Mouse (Mus musculus) heart, embryonic 14.5 days (tissue): Measurements from ENCODE around the gene B3galt5. TPM values are rescaled to one million over a fixed set of nuclear protein-coding genes. Genes with fewer than 3 reads are reported as not detected.

Experiments used
- ATAC-seq: fragments of 200-750 bp; cut with Nextera tagmentation; 2 replicates; pipeline ENCODE4 v1.8.0; 2017; ENCODE audit warnings: low read depth, moderate TSS enrichment; ENCODE audit not compliant: insufficient number of reproducible peaks, insufficient read depth, low FRiP score
- H3K27ac ChIP-seq, 2 experiments: fragments of 200-500 bp in 1 of 2; fragments of 300-500 bp in 1 of 2; sonication (generic) in 1 of 2; replicated peaks in 1 of 2; 2 replicates each; pipeline ENCODE4 v1.5.1; 2012 to 2014; ENCODE audit warnings: low read depth in 2 of 2, low read length in 2 of 2, control low read depth in 1 of 2, mild to moderate bottlenecking in 1 of 2, mixed read lengths in 1 of 2; ENCODE audit not compliant: control insufficient read depth in 1 of 2, insufficient read depth in 1 of 2
- H3K27me3 ChIP-seq: fragments of 300-500 bp; sonication (generic); 2 replicates; pipeline ENCODE4 v1.6.1; 2014; ENCODE audit warnings: mild to moderate bottlenecking, low read length, control low read depth; ENCODE audit not compliant: control insufficient read depth, insufficient read depth
- H3K36me3 ChIP-seq: fragments of 300-500 bp; sonication (generic); 2 replicates; pipeline ENCODE4 v1.6.1; 2014; ENCODE audit warnings: mild to moderate bottlenecking, control low read depth, low read length, mixed read lengths; ENCODE audit not compliant: control insufficient read depth, insufficient read depth
- H3K4me1 ChIP-seq, 2 experiments: fragments of 200-500 bp in 1 of 2; fragments of 300-500 bp in 1 of 2; sonication (generic) in 1 of 2; 2 replicates each; pipeline ENCODE4 v1.6.1; 2012 to 2014; ENCODE audit warnings: low read length in 2 of 2, control low read depth in 1 of 2, mixed read lengths in 1 of 2; ENCODE audit not compliant: control insufficient read depth in 2 of 2, insufficient read depth in 2 of 2
- H3K4me2 ChIP-seq: fragments of 300-500 bp; sonication (generic); 2 replicates; pipeline ENCODE4 v1.6.1; 2014; ENCODE audit warnings: mild to moderate bottlenecking, low read length
- H3K4me3 ChIP-seq, 2 experiments: fragments of 200-500 bp in 1 of 2; fragments of 300-500 bp in 1 of 2; sonication (generic) in 1 of 2; 2 replicates each; pipeline ENCODE4 v1.5.1; 2012 to 2014; ENCODE audit warnings: low read length in 2 of 2, mild to moderate bottlenecking in 2 of 2, control low read depth in 1 of 2, low read depth in 1 of 2, moderate library complexity in 1 of 2; ENCODE audit not compliant: control insufficient read depth in 1 of 2, insufficient read depth in 1 of 2
- H3K9ac ChIP-seq: fragments of 300-500 bp; sonication (generic); 2 replicates; pipeline ENCODE4 v1.6.1; 2014; ENCODE audit warnings: mild to moderate bottlenecking, low read length
- H3K9me3 ChIP-seq: fragments of 300-500 bp; sonication (generic); 2 replicates; pipeline ENCODE4 v1.6.1; 2016; ENCODE audit warnings: low read length, control low read depth; ENCODE audit not compliant: control insufficient read depth
- WGBS: fragments of 180-500 bp; shearing (Covaris S2); extraction: QIAGEN DNeasy Blood & Tissue Kit; methylation state at CpG from one replicate; pipeline ENCODE4 v1.1.7; 2014; 5-methylcytosine and 5-hydroxymethylcytosine counted together
- polyA plus RNA-seq: library from polyadenylated mRNA; unstranded; fragments of >200 nt; fragmentation: Nextera tagmentation; extraction: Ambion mirVana; gene quantifications from 2 replicates; pipeline ENCODE4 v1.2.1, GENCODE M21; 2014

The B3galt5 gene
- polyA plus RNA-seq, 1 experiment from 2014 or later, result 0.04 TPM

GRCm38 (mm10) chr16:96209789-96210188 lies 25.8 kb upstream of the B3galt5 start:
- Histone ChIP-seq H3K9ac (peak overlapping the region; percentile 38; the same call in 1 of the 2 replicates), H3K4me2 (no peak overlapping the region), H3K9me3 (no peaks in the 10 kb centered on the region), H3K36me3 (peaks cover 46% of the 10 kb centered on the region), H3K27me3 (no peaks in the 10 kb centered on the region), H3K4me3 (no peak overlapping the region), H3K27ac (peak overlapping the region; percentile 93 to 97), H3K4me1 (peaks cover 39 to 75% of the 10 kb centered on the region in 2 experiments)
- WGBS, result 49% methylated on average over 10 of the region's 10 CpGs
- ATAC-seq, result no peak

DNA sequence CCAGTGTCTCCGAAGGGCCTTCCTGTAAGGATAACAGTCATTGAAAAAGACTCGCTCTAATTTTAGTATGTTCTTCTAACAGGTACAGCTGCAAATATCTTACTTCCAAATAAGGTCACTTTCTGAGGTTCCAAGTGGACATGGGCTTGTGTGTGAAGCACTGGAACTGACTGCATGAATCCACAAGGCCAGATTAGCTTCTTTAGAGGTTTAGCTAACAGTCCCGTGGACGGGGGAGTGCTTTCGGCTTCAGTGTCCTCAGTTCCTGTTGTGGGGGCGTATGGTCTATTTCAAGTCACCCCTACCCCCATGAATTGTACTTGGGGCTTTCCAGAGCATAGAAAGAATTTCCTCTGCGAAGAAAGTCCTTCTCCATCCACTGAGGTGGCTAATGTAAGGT lies 24.7 kb upstream of the B3galt5 start:
- Histone ChIP-seq H3K4me2 (peak overlapping the region; percentile 34; the same call in 1 of the 2 replicates), H3K27me3 (no peaks in the 10 kb centered on the region), H3K36me3 (peaks cover 57% of the 10 kb centered on the region), H3K27ac (peak overlapping the region; percentile 93 to 97), H3K4me3 (no peak overlapping the region), H3K4me1 (peaks cover 29 to 64% of the 10 kb centered on the region in 2 experiments), H3K9ac (peak overlapping the region; percentile 59), H3K9me3 (no peaks in the 10 kb centered on the region)
- WGBS, result 26% methylated on average over 7 of the region's 7 CpGs
- ATAC-seq, result peak; percentile 20; the same call in 1 of the 2 replicates

- H3K9ac ChIP-seq, result no peak overlapping the region
- 33% methylated on average over 4 of the region's 4 CpGs for WGBS
- peak; percentile 64 for ATAC-seq
- peak overlapping the region; percentile 93 to 97 for H3K27ac ChIP-seq
- peak overlapping the region; percentile 40 for H3K4me2 ChIP-seq
- peaks cover 23 to 47% of the 10 kb centered on the region in 2 experiments for H3K4me1 ChIP-seq
- H3K4me3 ChIP-seq, result no peak overlapping the region
- no peaks in the 10 kb centered on the region for H3K9me3 ChIP-seq
- no peaks in the 10 kb centered on the region for H3K27me3 ChIP-seq
- H3K36me3 ChIP-seq, result peaks cover 66% of the 10 kb centered on the region
These were observed 22.6 kb upstream of the B3galt5 start for GRCm38 (mm10) chr16:96213027-96213426.

- H3K27ac ChIP-seq, result peak overlapping the region; percentile 50 to 68; a peak in 3 of 4 replicates
- H3K4me3 ChIP-seq, result no peak overlapping the region
- H3K4me1 ChIP-seq, result peaks cover 8 to 25% of the 10 kb centered on the region in 2 experiments; a peak in 3 of 4 replicates
- no peaks in the 10 kb centered on the region for H3K27me3 ChIP-seq
- no peak; the same call in 1 of the 2 replicates for ATAC-seq
- H3K9me3 ChIP-seq, result no peaks in the 10 kb centered on the region
- H3K9ac ChIP-seq, result no peak overlapping the region
- peaks cover 72% of the 10 kb centered on the region for H3K36me3 ChIP-seq
- 16% methylated on average over 5 of the region's 5 CpGs for WGBS
- no peak overlapping the region for H3K4me2 ChIP-seq
These were observed 14.1 kb upstream of the B3galt5 start for GRCm38 (mm10) chr16:96221491-96221890.

GRCm38 (mm10) chr16:96221959-96222358 lies 13.6 kb upstream of the B3galt5 start:
- Histone ChIP-seq H3K9ac (no peak overlapping the region), H3K4me2 (no peak overlapping the region), H3K27ac (0 out of 4 replicates have a peak overlapping the region, but pooled peaks of 1 of the 2 experiments have one; percentile 24), H3K27me3 (no peaks in the 10 kb centered on the region), H3K4me3 (no peak overlapping the region), H3K36me3 (peaks cover 72% of the 10 kb centered on the region), H3K9me3 (no peaks in the 10 kb centered on the region), H3K4me1 (peaks cover 8 to 25% of the 10 kb centered on the region in 2 experiments; a peak in 3 of 4 replicates)
- no peak for ATAC-seq
- 59% methylated on average over 3 of the region's 3 CpGs for WGBS

- H3K27ac ChIP-seq, result no peak overlapping the region
- WGBS, result 79% methylated on average over 1 of the region's 1 CpGs
- peaks cover 76% of the 10 kb centered on the region for H3K36me3 ChIP-seq
- H3K4me1 ChIP-seq, result peaks cover 8 to 25% of the 10 kb centered on the region in 2 experiments; a peak in 3 of 4 replicates
- no peak for ATAC-seq
- no peaks in the 10 kb centered on the region for H3K9me3 ChIP-seq
- H3K4me2 ChIP-seq, result no peak overlapping the region
- H3K9ac ChIP-seq, result no peak overlapping the region
- H3K27me3 ChIP-seq, result no peaks in the 10 kb centered on the region
- H3K4me3 ChIP-seq, result no peak overlapping the region
These were observed 13.1 kb upstream of the B3galt5 start for GRCm38 (mm10) chr16:96222452-96222851.

- H3K9me3 ChIP-seq, result no peaks in the 10 kb centered on the region
- no peak overlapping the region for H3K4me2 ChIP-seq
- H3K4me1 ChIP-seq, result peaks cover 0 to 5% of the 10 kb centered on the region in 2 experiments; a peak in 1 of 4 replicates
- H3K4me3 ChIP-seq, result no peak overlapping the region
- H3K9ac ChIP-seq, result no peak overlapping the region
- WGBS, result 76% methylated on average over 13 of the region's 13 CpGs
- H3K27ac ChIP-seq, result peak overlapping the region in 1 of 2 experiments; percentile 2; a peak in 1 of 4 replicates
- ATAC-seq, result no peak
- H3K27me3 ChIP-seq, result no peaks in the 10 kb centered on the region
- peaks cover 54% of the 10 kb centered on the region for H3K36me3 ChIP-seq
These were observed 7.2 kb upstream of the B3galt5 start for GRCm38 (mm10) chr16:96228438-96228837.
